In the genomic region with DNA sequence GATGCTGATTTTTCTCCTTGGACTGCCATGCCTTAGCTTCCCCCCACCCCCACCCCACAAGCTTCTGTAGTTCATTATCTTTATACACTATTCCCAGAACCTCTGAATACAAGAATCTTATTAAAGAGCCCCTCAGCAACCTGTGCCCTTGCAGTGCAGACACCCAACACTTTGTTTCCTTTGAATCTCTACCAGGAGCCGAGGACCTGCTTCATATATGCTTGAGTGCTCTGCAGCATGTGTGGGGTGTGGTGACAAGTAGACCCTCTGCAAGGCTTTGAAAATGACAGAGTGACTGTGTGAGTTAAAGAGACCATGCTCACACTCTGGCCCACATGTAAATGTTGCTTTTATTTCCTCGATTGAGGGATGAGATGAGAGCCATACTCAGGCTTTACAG, we compare ENCODE assay signal across 23 mouse cellular contexts. TPM values are rescaled to one million over a fixed set of nuclear protein-coding genes. Genes with fewer than 3 reads are reported as not detected.
"Had no signal": no experiment of that assay in that cellular context is flagged by ENCODE, and none has a peak within 500 bp of the region (broad histone marks: within the 10 kb centered on the region; RNA-seq: fewer than 3 reads in every experiment).

No protein-coding gene starts in this region.

- H3K9me3 ChIP-seq: limb, embryonic 12.5 days; limb, embryonic 15.5 days; megakaryocyte, embryonic 14.5 days; midbrain, embryonic 10.5 days; midbrain, embryonic 13.5 days; neural tube, embryonic 13.5 days; stomach, embryonic 15.5 days had no signal

- H3K27ac ChIP-seq: limb, embryonic 12.5 days; limb, embryonic 15.5 days; liver, embryonic 14.5 days; macrophage; midbrain, embryonic 10.5 days; midbrain, embryonic 13.5 days; neural tube, embryonic 13.5 days; stomach, embryonic 15.5 days had no signal

- H3K4me3 ChIP-seq: limb, embryonic 12.5 days; limb, embryonic 15.5 days; megakaryocyte, embryonic 14.5 days; midbrain, embryonic 10.5 days; midbrain, embryonic 13.5 days; myocyte; neural tube, embryonic 13.5 days; stomach, embryonic 15.5 days had no signal

- ATAC-seq: liver, postnatal 0 days; lung, postnatal 0 days; midbrain, embryonic 13.5 days; midbrain, embryonic 16.5 days had no signal

- H3K27me3 ChIP-seq: limb, embryonic 12.5 days; limb, embryonic 15.5 days; megakaryocyte, embryonic 14.5 days; midbrain, embryonic 13.5 days; neural tube, embryonic 13.5 days; stomach, embryonic 15.5 days had no signal

- H3K4me1 ChIP-seq: limb, embryonic 12.5 days; limb, embryonic 15.5 days; megakaryocyte, embryonic 14.5 days; midbrain, embryonic 10.5 days; midbrain, embryonic 13.5 days; neural tube, embryonic 13.5 days; stomach, embryonic 15.5 days had no signal

- DNase-seq: kidney, postnatal 10 days; kidney, postnatal 4 days; left cerebral cortex, postnatal 4 days; liver, postnatal 0 days; lung, embryonic 14.5 days; retina, postnatal 1 day; right cerebral cortex, postnatal 25 days; spleen, adult 18-20 months; thymus, postnatal 25 days had no signal

- H3K36me3 ChIP-seq: limb, embryonic 12.5 days; limb, embryonic 15.5 days; midbrain, embryonic 10.5 days; midbrain, embryonic 13.5 days; neural tube, embryonic 13.5 days; stomach, embryonic 15.5 days had no signal

- H3K4me2 ChIP-seq: limb, embryonic 12.5 days; limb, embryonic 15.5 days; liver, embryonic 11.5 days; lung, embryonic 14.5 days; midbrain, embryonic 13.5 days; neural tube, embryonic 13.5 days; stomach, embryonic 15.5 days had no signal

- H3K9ac ChIP-seq: limb, embryonic 12.5 days; limb, embryonic 15.5 days; liver, embryonic 14.5 days; liver, postnatal 0 days; lung, embryonic 14.5 days; midbrain, embryonic 13.5 days; neural tube, embryonic 13.5 days; stomach, embryonic 15.5 days had no signal

RNA-seq across cellular contexts. Expression of a gene that starts 35.1 kb away (rescaled TPM):
- total RNA-seq: monocyte, adult 5-6 weeks had no signal
